Mouse (Mus musculus): ENCODE results near the gene Gm6401.
"Not testable (repeated sequence)": the region's sequence is repeated elsewhere in the genome, so short reads cannot be mapped to it uniquely, and the experiment has no call there.

The Gm6401 gene

GRCm38 (mm10) chr14:41967827-41968226 is at the start of gene Gm6401:
TSS of gene Gm6401 (minus strand) at chr14:41967927.
- not testable (repeated sequence) for DNase-seq (ENCODE audit: low spot score)

- DNase-seq (ENCODE audit: low spot score): not testable (repeated sequence)
Measured at GRCm38 (mm10) chr14:41983225-41983624, 15.5 kb upstream of the Gm6401 start, which contains the start of gene Gm3543. TSS of gene Gm3543 (minus strand) at chr14:41983325.

DNA sequence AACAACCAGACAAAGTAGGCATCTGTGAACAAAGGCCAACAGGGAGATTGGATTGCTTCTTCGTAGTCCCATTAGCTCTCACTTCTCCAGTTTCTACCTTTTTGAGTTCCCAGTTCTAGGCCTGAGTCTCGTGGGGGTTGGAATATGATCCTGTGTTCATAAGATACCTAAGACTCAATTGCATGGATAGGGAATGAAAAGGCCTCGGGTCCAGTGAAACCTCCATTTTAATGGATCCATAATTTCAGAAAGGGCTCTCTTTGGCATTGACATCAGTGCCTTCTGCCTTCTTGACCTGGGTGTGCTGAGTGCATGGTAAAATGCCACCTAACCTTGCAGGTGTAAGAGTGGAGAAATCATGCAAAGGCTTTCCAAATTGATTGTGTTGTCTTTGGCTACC is 869 bp upstream of the Gm6401 start:
- DNase-seq (ENCODE audit: low spot score): not testable (repeated sequence)

DNA sequence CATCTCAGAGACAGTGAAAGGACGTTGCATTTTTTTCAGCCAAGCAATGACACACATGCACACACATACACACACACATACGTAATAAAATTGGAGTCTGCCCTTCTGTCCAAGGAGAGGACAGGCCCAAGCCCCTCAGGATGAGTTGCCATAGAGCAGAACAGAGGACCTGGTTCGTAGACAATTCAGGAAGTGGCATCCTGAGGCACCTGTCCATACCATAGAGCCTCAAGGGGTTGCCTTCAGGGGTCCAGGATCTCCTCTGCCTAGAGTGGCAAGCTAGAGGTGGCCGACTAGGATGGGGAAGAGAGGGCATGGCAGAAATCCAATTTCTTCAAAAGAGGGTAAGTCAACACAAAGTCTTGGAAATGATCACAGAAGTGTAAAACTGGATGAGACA is 3.6 kb downstream of the Gm6401 start:
- not testable (repeated sequence) for DNase-seq (ENCODE audit: low spot score)

- not testable (repeated sequence) for DNase-seq (ENCODE audit: low spot score)
Measured at GRCm38 (mm10) chr14:41943695-41944094, 24.0 kb downstream of the Gm6401 start, which contains the start of gene 1700024B05Rik. TSS of gene 1700024B05Rik (plus strand) at chr14:41943995.

DNA sequence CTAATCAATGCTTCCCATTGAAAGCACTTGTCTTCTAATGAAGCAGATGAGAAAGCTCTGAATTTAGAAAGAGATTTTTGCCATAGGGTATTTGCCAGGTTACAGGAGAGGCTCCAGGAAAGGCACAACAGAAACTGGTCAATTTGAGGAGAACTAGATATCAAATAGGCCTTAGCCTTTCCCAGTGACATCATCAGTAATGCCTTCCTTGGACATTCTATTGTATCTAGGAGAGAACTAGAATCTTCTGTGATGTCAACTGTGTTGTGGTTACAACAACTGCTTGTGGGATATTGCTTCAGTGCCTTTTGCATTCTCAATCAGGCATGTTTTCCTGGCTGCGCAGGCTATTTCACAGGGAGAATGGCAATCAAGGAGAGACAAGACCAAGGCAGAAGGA is 43.1 kb downstream of the Gm6401 start, which contains the start of gene 1700049E17Rik1:
TSS of gene 1700049E17Rik1 (plus strand) at position 301 of the 400 bp plus-strand sequence.
- not testable (repeated sequence) for DNase-seq (ENCODE audit: low spot score)
